Mouse (Mus musculus): ENCODE data around the gene Clstn3.

Clstn3 gene

GRCm38 (mm10) chr6:124464305-124465271, at the start of gene Clstn3:
TSS of gene Clstn3 (minus strand) at chr6:124464794.
- DNase-seq (ENCODE audit: low read depth): peak; percentile 34

- DNase-seq (ENCODE audit: low read depth): peak; percentile 92
Observed at GRCm38 (mm10) chr6:124512355-124512836, 47.8 kb upstream of the Clstn3 start, which contains the start of gene C1ra. TSS of gene C1ra (plus strand) at chr6:124512405.

GRCm38 (mm10) chr6:124511936-124512335, 47.3 kb upstream of the Clstn3 start:
- DNase-seq (ENCODE audit: low read depth): peak; percentile 20

DNA sequence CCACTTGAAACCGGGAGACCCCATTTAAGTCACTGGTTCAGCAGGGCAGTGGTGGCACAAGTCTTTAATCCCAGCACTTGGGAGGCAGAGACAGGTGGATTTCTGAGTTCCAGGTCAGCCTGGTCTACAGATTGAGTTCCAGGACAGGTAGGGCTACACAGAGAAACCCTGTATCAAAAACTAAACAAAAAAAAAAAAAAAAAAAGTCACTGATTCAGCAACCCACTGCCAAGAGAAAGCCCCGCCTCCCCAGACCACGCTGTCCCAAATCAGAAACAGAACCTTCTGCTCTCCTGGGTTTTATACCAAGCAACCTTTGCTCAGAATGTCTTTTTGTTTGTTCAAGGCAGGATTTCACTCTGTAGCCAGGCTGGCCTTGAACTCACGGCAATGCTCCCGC, 44.6 kb upstream of the Clstn3 start:
- peak; percentile 35 for DNase-seq (ENCODE audit: low read depth)

DNA sequence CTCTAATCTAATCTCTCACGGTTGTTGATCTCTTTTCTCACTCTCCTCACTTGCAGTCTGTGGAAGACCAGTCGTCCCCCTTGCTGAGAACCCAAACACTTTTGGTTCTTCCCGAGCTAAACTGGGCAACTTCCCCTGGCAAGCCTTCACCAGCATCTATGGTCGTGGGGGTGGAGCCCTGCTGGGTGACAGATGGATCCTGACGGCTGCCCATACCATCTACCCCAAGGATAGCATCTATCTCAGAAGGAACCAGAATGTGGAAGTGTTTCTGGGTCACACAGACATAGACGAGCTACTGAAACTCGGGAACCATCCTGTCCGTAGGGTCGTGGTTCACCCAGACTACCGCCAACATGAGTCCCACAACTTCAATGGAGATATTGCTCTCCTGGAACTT, 43.7 kb upstream of the Clstn3 start:
- no peak for DNase-seq (ENCODE audit: low read depth)

GRCm38 (mm10) chr6:124506991-124507390, 42.4 kb upstream of the Clstn3 start:
- no peak for DNase-seq (ENCODE audit: low read depth)

DNA sequence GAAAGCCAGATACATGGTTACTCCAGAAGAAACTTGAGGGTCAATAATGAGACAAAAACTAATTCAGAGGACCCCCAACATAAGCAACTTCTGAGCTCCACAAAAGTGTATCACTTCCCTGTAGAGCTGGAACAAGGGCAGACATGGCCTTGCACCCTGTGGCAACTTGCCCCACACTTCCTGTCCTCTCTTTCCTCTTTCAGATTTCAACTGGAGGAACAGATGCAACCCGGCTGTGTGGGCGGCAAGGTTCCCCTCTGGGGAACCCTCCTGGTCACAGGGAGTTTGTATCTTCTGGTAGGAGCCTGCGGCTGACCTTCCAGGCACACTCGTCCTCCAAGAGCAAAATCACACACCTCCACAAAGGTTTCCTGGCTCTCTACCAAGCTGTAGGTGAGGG, 40.4 kb upstream of the Clstn3 start:
- no peak for DNase-seq (ENCODE audit: low read depth)

GRCm38 (mm10) chr6:124502021-124502420, 37.4 kb upstream of the Clstn3 start:
- no peak for DNase-seq (ENCODE audit: low read depth)

- peak; percentile 84 for DNase-seq (ENCODE audit: low read depth)
Observed at GRCm38 (mm10) chr6:124501473-124501872, 36.9 kb upstream of the Clstn3 start.

- DNase-seq (ENCODE audit: low read depth): no peak
Observed at GRCm38 (mm10) chr6:124499914-124500566, 35.4 kb upstream of the Clstn3 start.

- no peak for DNase-seq (ENCODE audit: low read depth)
Observed at GRCm38 (mm10) chr6:124496054-124496453, 31.5 kb upstream of the Clstn3 start.

- peak; percentile 28 for DNase-seq (ENCODE audit: low read depth)
Observed at GRCm38 (mm10) chr6:124493886-124494285, 29.3 kb upstream of the Clstn3 start.

DNA sequence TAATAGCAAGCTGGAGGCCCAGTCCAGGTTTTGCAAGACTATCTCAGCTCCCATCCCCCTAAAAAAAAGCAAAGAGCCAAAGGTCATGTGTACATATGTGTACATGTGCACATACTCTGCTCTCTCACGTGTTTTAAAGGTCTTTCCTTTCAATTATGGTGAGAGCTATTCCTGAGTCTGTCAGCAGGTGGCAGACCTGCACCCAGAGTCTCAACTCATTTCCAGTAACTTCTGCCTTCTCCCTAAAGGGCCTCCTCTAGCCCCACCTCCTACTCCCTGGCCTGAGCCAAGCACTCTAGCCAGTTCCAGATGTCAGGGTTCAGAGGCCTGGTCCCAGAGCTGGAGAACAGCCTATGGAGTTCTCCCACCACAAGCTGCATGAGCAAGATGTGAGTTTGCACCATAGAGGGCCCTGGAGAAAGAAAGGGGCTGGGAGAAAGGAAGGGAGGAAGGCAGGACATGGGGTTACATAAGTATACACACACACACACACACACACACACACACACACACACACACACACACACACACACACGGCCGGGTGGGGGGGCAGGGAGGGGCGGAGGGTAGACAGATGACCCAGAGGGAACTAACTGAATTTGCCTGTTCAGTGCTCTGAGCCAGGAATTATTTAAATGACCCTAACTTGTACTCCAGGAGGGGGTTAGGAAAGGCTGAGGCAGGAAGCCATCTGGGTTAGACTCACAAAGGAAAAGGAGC, 28.4 kb upstream of the Clstn3 start, which contains the start of gene C1rl:
Gene C1rl, plus strand, starts transcription at position 272 of the 720 bp plus-strand sequence.
- DNase-seq (ENCODE audit: low read depth): peak; percentile 99

DNA sequence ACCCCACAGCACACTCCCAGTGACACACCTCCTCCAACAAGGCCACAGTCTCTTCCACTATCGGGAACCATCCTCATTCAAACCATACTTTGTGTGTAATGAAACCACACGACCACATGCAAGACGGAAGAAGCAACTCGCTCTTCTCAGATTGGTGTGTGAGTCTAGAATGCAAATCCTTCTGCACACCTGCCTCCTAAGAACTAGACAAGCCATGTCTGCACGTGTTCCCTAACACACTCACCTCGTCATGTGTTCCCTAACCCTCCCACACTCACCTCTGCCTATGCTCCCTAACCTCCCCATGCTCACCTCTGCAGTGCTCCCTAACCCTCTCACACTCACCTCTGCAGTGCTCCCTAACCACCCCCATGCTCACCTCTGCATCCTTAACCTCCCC, 26.8 kb upstream of the Clstn3 start:
- no peak for DNase-seq (ENCODE audit: low read depth)

- no peak for DNase-seq (ENCODE audit: low read depth)
Observed at GRCm38 (mm10) chr6:124488952-124489351, 24.4 kb upstream of the Clstn3 start.

DNA sequence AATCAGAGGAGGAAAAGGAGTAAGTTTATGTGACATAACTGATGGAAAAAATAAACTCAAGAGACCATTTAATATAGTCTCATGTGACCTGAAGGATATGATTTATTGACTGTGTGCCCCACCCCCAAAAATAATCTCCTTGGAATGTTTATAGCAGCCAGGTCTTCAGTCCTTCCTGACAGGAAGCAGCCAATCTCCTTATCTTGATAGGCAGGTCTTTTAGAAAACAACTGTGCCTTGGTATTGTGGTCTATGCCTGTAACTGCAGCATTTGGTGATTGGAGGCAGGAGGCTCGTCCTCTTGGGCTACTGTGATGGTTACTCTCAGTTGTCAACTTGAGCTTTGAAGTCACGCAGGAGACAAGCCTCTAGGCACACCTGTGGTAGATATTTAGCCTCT, 22.9 kb upstream of the Clstn3 start:
- DNase-seq (ENCODE audit: low read depth): peak; percentile 52

DNA sequence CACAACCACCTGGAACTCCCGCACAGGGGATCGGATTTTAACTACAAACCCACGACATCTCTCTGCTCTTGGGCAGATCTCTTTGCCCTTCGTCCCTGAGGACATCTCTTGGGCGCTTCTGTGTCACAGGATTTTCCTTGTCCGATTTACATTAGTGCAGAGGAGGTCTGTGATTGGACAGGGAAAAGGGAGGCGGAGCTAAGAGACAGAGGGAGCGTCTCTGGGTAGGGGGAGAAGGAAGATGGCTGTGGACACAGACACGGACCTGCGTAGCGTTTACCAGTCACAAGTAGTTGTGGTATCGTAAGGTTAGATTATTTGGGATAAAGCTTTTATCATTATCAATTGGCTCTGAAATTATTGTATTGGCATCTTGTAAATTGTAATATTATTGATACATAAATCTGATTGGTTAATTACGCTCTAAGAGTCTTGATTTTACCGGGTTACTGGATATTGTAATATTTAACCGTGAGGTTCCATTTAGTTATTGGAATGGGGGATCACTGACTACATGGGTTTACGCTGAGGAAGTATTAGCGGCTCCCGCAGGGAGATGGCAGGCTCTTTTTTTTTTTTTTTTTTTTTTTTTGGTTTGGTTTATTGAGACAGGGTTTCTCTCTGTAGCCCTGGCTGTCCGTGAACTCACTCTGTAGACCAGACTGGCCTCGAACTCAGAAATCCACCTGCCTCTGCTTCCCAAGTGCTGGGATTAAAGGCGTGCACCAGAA, 21.0 kb upstream of the Clstn3 start:
- no peak for DNase-seq (ENCODE audit: low read depth)

- peak; percentile 95 for DNase-seq (ENCODE audit: low read depth)
Observed at GRCm38 (mm10) chr6:124484851-124485250, 20.3 kb upstream of the Clstn3 start.

DNA sequence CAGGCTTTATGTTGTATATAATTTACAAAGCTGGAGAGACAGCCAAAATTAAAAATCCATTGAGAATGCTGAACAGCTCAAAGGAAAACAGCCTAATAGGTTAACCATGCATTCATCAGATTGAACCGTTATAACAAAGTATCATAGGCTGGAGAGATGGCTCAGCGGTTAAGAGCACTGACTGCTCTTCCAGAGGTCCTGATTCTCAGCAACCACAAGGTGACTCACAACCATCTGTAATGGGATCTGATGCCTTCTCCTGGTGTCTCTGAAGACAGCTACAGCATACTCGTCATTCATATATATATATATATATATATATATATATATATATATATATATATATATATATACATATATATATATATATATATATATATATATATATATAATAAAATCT, 19.2 kb upstream of the Clstn3 start:
- peak; percentile 60 for DNase-seq (ENCODE audit: low read depth)

- DNase-seq (ENCODE audit: low read depth): peak; percentile 81
Observed at GRCm38 (mm10) chr6:124481571-124481970, 17.0 kb upstream of the Clstn3 start.

DNA sequence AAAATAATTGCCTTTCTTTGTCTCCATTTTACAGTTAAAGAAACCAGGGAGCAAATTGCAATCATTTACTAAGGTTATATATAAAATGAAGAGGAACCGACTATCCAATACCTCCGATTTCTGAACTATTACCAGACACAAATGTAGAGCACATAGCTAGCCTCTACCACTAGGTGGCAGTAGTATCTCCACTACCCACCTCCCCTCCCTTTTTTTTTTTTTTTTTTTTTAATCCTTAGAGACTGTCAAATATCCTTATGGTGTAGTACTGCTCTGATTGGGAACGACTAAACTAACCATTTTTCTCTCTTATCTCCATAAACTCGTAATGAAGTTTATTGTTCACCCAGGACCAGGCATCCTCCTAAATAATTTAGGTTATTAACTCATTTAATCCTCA, 15.7 kb upstream of the Clstn3 start:
- DNase-seq (ENCODE audit: low read depth): peak; percentile 79

- DNase-seq (ENCODE audit: low read depth): no peak
Observed at GRCm38 (mm10) chr6:124479573-124479930, 15.0 kb upstream of the Clstn3 start.

Measured in NIH3T3 (cell line).